Mouse (Mus musculus): ENCODE data around the gene Ndfip2. TPM values are rescaled to one million over a fixed set of nuclear protein-coding genes. Genes with fewer than 3 reads are reported as not detected.

The Ndfip2 gene
- polyA plus RNA-seq, 2 experiments = 48.2 to 67.2 TPM

GRCm38 (mm10) chr14:105295820-105296582 lies 37.6 kb downstream of the Ndfip2 start:
- H3K36me3 ChIP-seq (ENCODE audit: control insufficient read depth, insufficient read depth, low read length) = peaks cover 19% of the 10 kb centered on the region
- H3K4me2 ChIP-seq (replicated peaks; ENCODE audit: low read depth, low read length, severe bottlenecking) = no peak overlapping the region
- H3K4me1 ChIP-seq (ENCODE audit: control insufficient read depth, insufficient read depth, low read length) = no peaks in the 10 kb centered on the region
- no peak overlapping the region for H3K4me3 ChIP-seq (replicated peaks; ENCODE audit: low read length)
- no peaks in the 10 kb centered on the region for H3K27me3 ChIP-seq (ENCODE audit: control insufficient read depth, insufficient read depth, low read length)
- no peak overlapping the region for H3K27ac ChIP-seq (replicated peaks; ENCODE audit: low read depth, low read length)
- DNase-seq (ENCODE audit: low spot score) = peak; percentile 88
- H3K9ac ChIP-seq (ENCODE audit: low read depth, low read length, severe bottlenecking) = no peak overlapping the region
- TF ChIP-seq POLR2A (IDR thresholded peaks at IDR 0.05; ENCODE audit: borderline replicate concordance, extremely low read depth, insufficient read depth, insufficient read length) = no peak
- 41% methylated on average over 6 of the region's 6 CpGs for WGBS
- ATAC-seq (ENCODE audit: low FRiP score, low read depth) = peak; percentile 32; the same call in 1 of the 2 replicates
- H3K9me3 ChIP-seq (ENCODE audit: control insufficient read depth, low read length) = no peaks in the 10 kb centered on the region

DNA sequence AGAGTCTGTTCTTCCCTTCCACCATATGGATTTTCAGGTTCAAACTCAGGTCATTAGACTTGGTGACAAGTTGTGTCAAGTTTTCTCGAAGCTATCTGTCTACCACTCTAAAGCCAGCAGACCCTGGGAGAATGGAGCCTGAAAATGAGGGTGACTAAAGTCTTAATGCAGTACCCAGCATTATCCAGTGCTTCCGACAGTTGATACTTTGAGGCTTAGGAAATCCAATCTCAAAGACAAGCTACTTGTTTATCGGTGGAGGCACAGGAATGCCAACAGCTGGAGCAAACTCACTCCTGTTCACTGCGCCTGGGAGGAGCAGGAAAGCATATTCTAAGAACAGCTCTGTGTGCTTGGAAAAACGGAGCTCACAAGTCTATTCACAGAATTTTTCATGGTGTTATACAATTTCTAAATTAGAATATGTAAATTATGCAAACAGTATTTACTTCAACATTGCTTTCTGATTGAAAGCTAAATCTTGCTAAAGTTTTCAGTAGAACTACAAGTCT lies 41.4 kb downstream of the Ndfip2 start:
- Histone ChIP-seq H3K9me3 (ENCODE audit: control insufficient read depth, low read length) (no peaks in the 10 kb centered on the region), H3K9ac (ENCODE audit: low read depth, low read length, severe bottlenecking) (no peak overlapping the region), H3K27me3 (ENCODE audit: control insufficient read depth, insufficient read depth, low read length) (no peaks in the 10 kb centered on the region), H3K4me3 (replicated peaks; ENCODE audit: low read length) (no peak overlapping the region), H3K27ac (replicated peaks; ENCODE audit: low read depth, low read length) (no peak overlapping the region), H3K4me2 (replicated peaks; ENCODE audit: low read depth, low read length, severe bottlenecking) (no peak overlapping the region), H3K36me3 (ENCODE audit: control insufficient read depth, insufficient read depth, low read length) (peaks cover 8% of the 10 kb centered on the region), H3K4me1 (ENCODE audit: control insufficient read depth, insufficient read depth, low read length) (no peaks in the 10 kb centered on the region)
- DNase-seq (ENCODE audit: low spot score) = no peak
- no peak for TF ChIP-seq POLR2A (IDR thresholded peaks at IDR 0.05; ENCODE audit: borderline replicate concordance, extremely low read depth, insufficient read depth, insufficient read length)
- peak; percentile 64 for ATAC-seq (ENCODE audit: low FRiP score, low read depth)
- 77% methylated on average over 5 of the region's 5 CpGs for WGBS

- peaks cover 6% of the 10 kb centered on the region for H3K36me3 ChIP-seq (ENCODE audit: control insufficient read depth, insufficient read depth, low read length)
- no peak for ATAC-seq (ENCODE audit: low FRiP score, low read depth)
- H3K4me1 ChIP-seq (ENCODE audit: control insufficient read depth, insufficient read depth, low read length) = no peaks in the 10 kb centered on the region
- H3K9ac ChIP-seq (ENCODE audit: low read depth, low read length, severe bottlenecking) = no peak overlapping the region
- no peak for TF ChIP-seq POLR2A (IDR thresholded peaks at IDR 0.05; ENCODE audit: borderline replicate concordance, extremely low read depth, insufficient read depth, insufficient read length)
- no peak overlapping the region for H3K4me3 ChIP-seq (replicated peaks; ENCODE audit: low read length)
- no peaks in the 10 kb centered on the region for H3K27me3 ChIP-seq (ENCODE audit: control insufficient read depth, insufficient read depth, low read length)
- no peak for DNase-seq (ENCODE audit: low spot score)
- H3K27ac ChIP-seq (replicated peaks; ENCODE audit: low read depth, low read length) = no peak overlapping the region
- 70% methylated on average over 10 of the region's 10 CpGs for WGBS
- H3K9me3 ChIP-seq (ENCODE audit: control insufficient read depth, low read length) = no peaks in the 10 kb centered on the region
- no peak overlapping the region for H3K4me2 ChIP-seq (replicated peaks; ENCODE audit: low read depth, low read length, severe bottlenecking)
Observed at GRCm38 (mm10) chr14:105300551-105300950, 42.2 kb downstream of the Ndfip2 start.

DNA sequence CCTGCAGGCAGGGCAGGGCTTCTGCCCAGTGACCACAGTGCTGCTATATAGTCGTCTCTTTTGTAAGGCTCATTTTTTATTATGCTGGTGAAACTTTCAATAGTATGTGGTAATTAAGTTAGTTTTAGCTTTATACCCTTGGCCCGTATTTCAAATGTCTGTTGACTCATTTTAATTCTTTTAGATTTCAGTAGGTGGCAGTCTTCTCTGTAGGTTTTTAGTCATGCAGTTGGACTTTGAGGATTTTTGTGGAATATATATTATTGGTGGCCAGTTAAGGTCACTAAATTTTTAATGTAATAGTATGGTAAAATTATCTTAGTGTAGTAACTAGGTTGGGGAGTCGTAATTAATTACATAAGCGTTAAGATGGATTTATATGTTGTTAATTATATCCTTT lies 44.3 kb downstream of the Ndfip2 start:
- TF ChIP-seq POLR2A (IDR thresholded peaks at IDR 0.05; ENCODE audit: borderline replicate concordance, extremely low read depth, insufficient read depth, insufficient read length) = no peak
- H3K4me2 ChIP-seq (replicated peaks; ENCODE audit: low read depth, low read length, severe bottlenecking) = no peak overlapping the region
- H3K9ac ChIP-seq (ENCODE audit: low read depth, low read length, severe bottlenecking) = no peak overlapping the region
- H3K4me3 ChIP-seq (replicated peaks; ENCODE audit: low read length) = no peak overlapping the region
- no peak overlapping the region for H3K27ac ChIP-seq (replicated peaks; ENCODE audit: low read depth, low read length)
- H3K36me3 ChIP-seq (ENCODE audit: control insufficient read depth, insufficient read depth, low read length) = peaks cover 6% of the 10 kb centered on the region; the same call in 1 of the 2 replicates
- ATAC-seq (ENCODE audit: low FRiP score, low read depth) (no peak), DNase-seq (ENCODE audit: low spot score) (no peak)
- H3K27me3 ChIP-seq (ENCODE audit: control insufficient read depth, insufficient read depth, low read length) = no peaks in the 10 kb centered on the region
- H3K9me3 ChIP-seq (ENCODE audit: control insufficient read depth, low read length) = no peaks in the 10 kb centered on the region
- 53% methylated on average over 4 of the region's 4 CpGs for WGBS
- H3K4me1 ChIP-seq (ENCODE audit: control insufficient read depth, insufficient read depth, low read length) = no peaks in the 10 kb centered on the region

DNA sequence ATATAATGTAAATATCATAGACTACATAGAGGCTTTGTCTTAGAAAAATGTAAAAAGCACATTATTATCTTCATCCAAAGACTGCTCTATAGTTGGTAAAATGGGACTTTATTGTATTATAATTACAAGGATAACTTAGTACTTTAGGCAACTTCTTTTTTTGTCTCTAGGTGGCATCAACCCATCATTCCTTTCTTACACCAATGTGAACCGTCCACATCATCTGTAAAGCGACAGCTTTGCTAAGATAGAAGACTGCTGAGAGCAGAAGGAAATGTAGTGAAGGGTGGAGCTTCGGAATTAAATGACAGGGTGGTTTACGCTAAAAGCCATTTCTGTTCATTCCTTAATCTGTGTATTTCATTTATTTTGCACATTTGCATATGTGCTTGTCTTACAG lies 49.3 kb downstream of the Ndfip2 start:
- Histone ChIP-seq H3K9ac (ENCODE audit: low read depth, low read length, severe bottlenecking) (no peak overlapping the region), H3K4me3 (replicated peaks; ENCODE audit: low read length) (no peak overlapping the region), H3K4me1 (ENCODE audit: control insufficient read depth, insufficient read depth, low read length) (no peaks in the 10 kb centered on the region), H3K4me2 (replicated peaks; ENCODE audit: low read depth, low read length, severe bottlenecking) (no peak overlapping the region), H3K27me3 (ENCODE audit: control insufficient read depth, insufficient read depth, low read length) (no peaks in the 10 kb centered on the region), H3K27ac (replicated peaks; ENCODE audit: low read depth, low read length) (no peak overlapping the region), H3K9me3 (ENCODE audit: control insufficient read depth, low read length) (no peaks in the 10 kb centered on the region), H3K36me3 (ENCODE audit: control insufficient read depth, insufficient read depth, low read length) (peaks cover 5% of the 10 kb centered on the region; the same call in 1 of the 2 replicates)
- no peak for TF ChIP-seq POLR2A (IDR thresholded peaks at IDR 0.05; ENCODE audit: borderline replicate concordance, extremely low read depth, insufficient read depth, insufficient read length)
- no peak for ATAC-seq (ENCODE audit: low FRiP score, low read depth)
- 78% methylated on average over 4 of the region's 4 CpGs for WGBS
- DNase-seq (ENCODE audit: low spot score) = no peak
